ENCODE assay signal across 31 mouse cellular contexts in genomic region chr8:121911400-121911799, GRCm38 (mm10). TPM values are rescaled to one million over a fixed set of nuclear protein-coding genes. Genes with fewer than 3 reads are reported as not detected.
DNase-seq lines count a peak whose midpoint lies in the region; ATAC-seq and TF ChIP-seq lines count a peak whose summit lies in the region.
"Had no signal": no experiment of that assay in that cellular context is flagged by ENCODE, and none has a peak within 500 bp of the region (broad histone marks: within the 10 kb centered on the region; RNA-seq: fewer than 3 reads in every experiment).

No protein-coding gene starts in this region.

- no peak for TF ChIP-seq POLR2A in testis, adult 2 months (IDR thresholded peaks at IDR 0.05; ENCODE audit: control insufficient read depth, low read depth, low read length)

- DNase-seq in forebrain, postnatal 0 days, result no peak
- no peak for DNase-seq in liver, embryonic 11.5 days (ENCODE audit: low spot score)
- no peak for DNase-seq in liver, postnatal 0 days
- no peak for DNase-seq in testis, postnatal 10 days (ENCODE audit: low spot score)
- no peak for DNase-seq in frontal cortex, postnatal 25 days (ENCODE audit: low spot score in 2 of 2)
- DNase-seq in kidney, postnatal 36 days, result no peak
- DNase-seq: B cell, adult 2 months; cerebellum, adult 8-10 months; cerebellum, postnatal 36 days; gastrocnemius, postnatal 10 days; kidney, adult 2 months; kidney, postnatal 10 days; layer of hippocampus, postnatal 36 days; lung, postnatal 4 days; thymus, adult 2 months; thymus, postnatal 4 days had no signal

- peaks cover 5% of the 10 kb centered on the region; the same call in 1 of the 2 replicates for H3K4me1 ChIP-seq in forebrain, postnatal 0 days (ENCODE audit: insufficient read depth)
- H3K4me1 ChIP-seq in forebrain, embryonic 12.5 days, result peaks cover 14% of the 10 kb centered on the region
- peaks cover 21% of the 10 kb centered on the region for H3K4me1 ChIP-seq in liver, embryonic 11.5 days (replicated peaks; ENCODE audit: control insufficient read depth, insufficient read depth, low read length)
- H3K4me1 ChIP-seq in liver, postnatal 0 days (ENCODE audit: insufficient read depth), result peaks cover 23% of the 10 kb centered on the region
- H3K4me1 ChIP-seq in testis, adult 2 months (ENCODE audit: control insufficient read depth, insufficient read depth, low read length), result peaks cover 21% of the 10 kb centered on the region

- H3K9me3 ChIP-seq in forebrain, postnatal 0 days (ENCODE audit: low read length), result no peaks in the 10 kb centered on the region
- H3K9me3 ChIP-seq in forebrain, embryonic 12.5 days, result no peaks in the 10 kb centered on the region
- no peaks in the 10 kb centered on the region for H3K9me3 ChIP-seq in liver, embryonic 11.5 days (ENCODE audit: control insufficient read depth, low read length)
- H3K9me3 ChIP-seq in liver, postnatal 0 days (ENCODE audit: low read length), result no peaks in the 10 kb centered on the region
- H3K9me3 ChIP-seq: limb, embryonic 13.5 days; liver, embryonic 15.5 days; stomach, embryonic 15.5 days had no signal

- no peaks in the 10 kb centered on the region for H3K27me3 ChIP-seq in forebrain, postnatal 0 days (ENCODE audit: insufficient read depth, low read length)
- peaks cover 16% of the 10 kb centered on the region for H3K27me3 ChIP-seq in forebrain, embryonic 12.5 days
- no peaks in the 10 kb centered on the region; the same call in 1 of the 2 replicates for H3K27me3 ChIP-seq in liver, embryonic 11.5 days (replicated peaks; ENCODE audit: control insufficient read depth, insufficient read depth, low read length)
- H3K27me3 ChIP-seq in liver, postnatal 0 days (ENCODE audit: insufficient read depth, low read length), result no peaks in the 10 kb centered on the region
- no peaks in the 10 kb centered on the region for H3K27me3 ChIP-seq in testis, adult 2 months (ENCODE audit: control insufficient read depth, insufficient read depth, low read length)
- H3K27me3 ChIP-seq: liver, embryonic 15.5 days; stomach, embryonic 15.5 days had no signal

- WGBS in forebrain, postnatal 0 days, result 88% methylated on average over 6 of the region's 6 CpGs
- WGBS in forebrain, embryonic 12.5 days, result 91% methylated on average over 6 of the region's 6 CpGs
- 71% methylated on average over 6 of the region's 6 CpGs for WGBS in liver, embryonic 11.5 days
- WGBS in liver, postnatal 0 days (ENCODE audit: insufficient replicate concordance), result 55% methylated on average over 6 of the region's 6 CpGs

- H3K36me3 ChIP-seq in forebrain, postnatal 0 days (ENCODE audit: insufficient read depth), result no peaks in the 10 kb centered on the region
- H3K36me3 ChIP-seq in forebrain, embryonic 12.5 days (replicated peaks), result no peaks in the 10 kb centered on the region
- no peaks in the 10 kb centered on the region for H3K36me3 ChIP-seq in liver, embryonic 11.5 days (ENCODE audit: control insufficient read depth, insufficient read depth, low read length)
- no peaks in the 10 kb centered on the region for H3K36me3 ChIP-seq in liver, postnatal 0 days (replicated peaks; ENCODE audit: insufficient read depth, low read length)
- H3K36me3 ChIP-seq in testis, adult 2 months (ENCODE audit: control insufficient read depth, insufficient read depth, low read length), result no peaks in the 10 kb centered on the region; the same call in 1 of the 2 replicates
- H3K36me3 ChIP-seq: limb, embryonic 13.5 days; liver, embryonic 15.5 days; stomach, embryonic 15.5 days had no signal

- peak overlapping the region; percentile 1; the same call in 1 of the 2 replicates for H3K27ac ChIP-seq in forebrain, postnatal 0 days (ENCODE audit: low read depth, low read length)
- no peak overlapping the region for H3K27ac ChIP-seq in forebrain, embryonic 12.5 days
- H3K27ac ChIP-seq in liver, embryonic 11.5 days (ENCODE audit: low read depth, low read length), result no peak overlapping the region
- no peak overlapping the region for H3K27ac ChIP-seq in liver, postnatal 0 days (ENCODE audit: low read depth)
- peak overlapping the region; percentile 75 for H3K27ac ChIP-seq in testis, adult 2 months (ENCODE audit: control insufficient read depth, insufficient read depth, low read depth, low read length)
- H3K27ac ChIP-seq: limb, embryonic 13.5 days; liver, embryonic 15.5 days; stomach, embryonic 15.5 days had no signal

- TF ChIP-seq CTCF in forebrain, postnatal 0 days (IDR thresholded peaks at IDR 0.05; ENCODE audit: low read depth), result no peak
- TF ChIP-seq CTCF in liver, postnatal 0 days (IDR thresholded peaks at IDR 0.05; ENCODE audit: low read depth), result no peak
- no peak for TF ChIP-seq CTCF in testis, adult 2 months (IDR thresholded peaks at IDR 0.05; ENCODE audit: control insufficient read depth, insufficient read depth, insufficient replicate concordance, low read depth, low read length)

- H3K4me3 ChIP-seq in forebrain, postnatal 0 days (ENCODE audit: low read depth, low read length), result no peak overlapping the region
- H3K4me3 ChIP-seq in forebrain, embryonic 12.5 days (replicated peaks), result no peak overlapping the region
- H3K4me3 ChIP-seq in liver, embryonic 11.5 days (ENCODE audit: low read depth, low read length), result no peak overlapping the region
- no peak overlapping the region for H3K4me3 ChIP-seq in liver, postnatal 0 days (ENCODE audit: low read depth, low read length)
- H3K4me3 ChIP-seq in testis, adult 2 months (ENCODE audit: control insufficient read depth, low read depth, low read length), result no peak overlapping the region
- H3K4me3 ChIP-seq: limb, embryonic 13.5 days; liver, embryonic 15.5 days; myocyte; stomach, embryonic 15.5 days had no signal

- H3K4me2 ChIP-seq in forebrain, postnatal 0 days (ENCODE audit: low read depth), result no peak overlapping the region
- no peak overlapping the region for H3K4me2 ChIP-seq in forebrain, embryonic 12.5 days
- H3K4me2 ChIP-seq in liver, embryonic 11.5 days, result no peak overlapping the region
- no peak overlapping the region for H3K4me2 ChIP-seq in liver, postnatal 0 days (ENCODE audit: low read depth, low read length)
- H3K4me2 ChIP-seq: heart, embryonic 11.5 days; limb, embryonic 13.5 days; liver, embryonic 15.5 days; stomach, embryonic 15.5 days had no signal

- TF ChIP-seq EP300 in liver, postnatal 0 days (IDR thresholded peaks at IDR 0.05; ENCODE audit: low read depth), result no peak

- no peak for ATAC-seq in forebrain, postnatal 0 days
- ATAC-seq in forebrain, embryonic 12.5 days (ENCODE audit: low FRiP score), result no peak
- no peak for ATAC-seq in liver, embryonic 11.5 days (replicated peaks; ENCODE audit: low FRiP score)
- ATAC-seq in liver, postnatal 0 days, result no peak

- no peak overlapping the region for H3K9ac ChIP-seq in forebrain, postnatal 0 days
- H3K9ac ChIP-seq in forebrain, embryonic 12.5 days, result no peak overlapping the region
- H3K9ac ChIP-seq in liver, embryonic 11.5 days (ENCODE audit: low read depth, low read length), result peak overlapping the region; percentile 13; the same call in 1 of the 2 replicates
- H3K9ac ChIP-seq in liver, postnatal 0 days (replicated peaks), result no peak overlapping the region
- H3K9ac ChIP-seq: limb, embryonic 13.5 days; liver, embryonic 15.5 days; stomach, embryonic 15.5 days had no signal

RNA-seq across cellular contexts. Expression of gene Slc7a5, which starts 3.9 kb away (rescaled TPM):
- total RNA-seq in forebrain, postnatal 0 days (2014; rRNA removed), result 58.1 and 99.4 TPM in 2 replicates
- 64.7 and 67.9 TPM in 2 replicates for polyA plus RNA-seq in forebrain, postnatal 0 days (2015; fragmentation: Nextera tagmentation; extraction: Ambion mirVana)
- 34.7 and 37.6 TPM in 2 replicates for polyA plus RNA-seq in forebrain, embryonic 12.5 days (2016; fragmentation: Nextera tagmentation; extraction: Ambion mirVana)
- polyA plus RNA-seq in liver, embryonic 11.5 days (2014; fragmentation: Nextera tagmentation; extraction: Ambion mirVana), result 58.2 and 61.5 TPM in 2 replicates
- 10.5 and 10.8 TPM in 2 replicates for polyA plus RNA-seq in liver, postnatal 0 days (2015; fragmentation: Nextera tagmentation; extraction: Ambion mirVana)
- polyA plus RNA-seq in testis, adult 2 months (2012; rRNA removed), result 84.9 and 104 TPM in 2 replicates

RNA-seq across cellular contexts. Expression of gene Car5a, which starts 33.3 kb away (rescaled TPM):
- total RNA-seq in forebrain, postnatal 0 days (2014; rRNA removed), result 0.23 TPM in 1 of 2 replicates, not detected in the other
- 0.48 and 0.52 TPM in 2 replicates for polyA plus RNA-seq in forebrain, postnatal 0 days (2015; fragmentation: Nextera tagmentation; extraction: Ambion mirVana)
- 0.31 TPM in 1 of 2 replicates, not detected in the other for polyA plus RNA-seq in forebrain, embryonic 12.5 days (2016; fragmentation: Nextera tagmentation; extraction: Ambion mirVana)
- 0.55 and 0.66 TPM in 2 replicates for polyA plus RNA-seq in liver, embryonic 11.5 days (2014; fragmentation: Nextera tagmentation; extraction: Ambion mirVana)
- 5.9 and 9.6 TPM in 2 replicates for polyA plus RNA-seq in liver, postnatal 0 days (2015; fragmentation: Nextera tagmentation; extraction: Ambion mirVana)
- polyA plus RNA-seq in testis, adult 2 months (2012; rRNA removed), result not detected in 2 replicates
- total RNA-seq: gastrocnemius, postnatal 10 days; granulocyte monocyte progenitor cell, adult 5-6 weeks; hematopoietic stem cell, adult 5-6 weeks; layer of hippocampus, postnatal 36 days; left cerebral cortex, postnatal 25 days; megakaryocyte-erythroid progenitor cell, adult 5-6 weeks; neutrophil, adult 5-6 weeks had no signal
- polyA plus RNA-seq: heart, embryonic 11.5 days; heart, postnatal 0 days; intestine, embryonic 14.5 days; limb, embryonic 13.5 days; lung, embryonic 16.5 days; myocyte; thymus, adult 2 months had no signal

RNA-seq across cellular contexts. Expression of gene Banp, which starts 38.1 kb away (rescaled TPM):
- 37.9 and 44.1 TPM in 2 replicates for total RNA-seq in forebrain, postnatal 0 days (2014; rRNA removed)
- polyA plus RNA-seq in forebrain, postnatal 0 days (2015; fragmentation: Nextera tagmentation; extraction: Ambion mirVana), result 29.3 and 30.0 TPM in 2 replicates
- polyA plus RNA-seq in forebrain, embryonic 12.5 days (2016; fragmentation: Nextera tagmentation; extraction: Ambion mirVana), result 49.1 and 65.9 TPM in 2 replicates
- 40.2 and 47.4 TPM in 2 replicates for polyA plus RNA-seq in liver, embryonic 11.5 days (2014; fragmentation: Nextera tagmentation; extraction: Ambion mirVana)
- polyA plus RNA-seq in liver, postnatal 0 days (2015; fragmentation: Nextera tagmentation; extraction: Ambion mirVana), result 7.6 and 7.9 TPM in 2 replicates
- 15.6 and 18.6 TPM in 2 replicates for polyA plus RNA-seq in testis, adult 2 months (2012; rRNA removed)

Comparison
In these comparisons a context has a peak if more than half of its experiments do, and no peak if none do; other contexts are left out.
1. H3K27ac ChIP-seq: peak in forebrain, postnatal 0 days (single experiment) and testis, adult 2 months (single experiment); none in forebrain, embryonic 12.5 days (single experiment), liver, embryonic 11.5 days (single experiment) and liver, postnatal 0 days (single experiment).